Mouse (Mus musculus): ENCODE measurements around the gene Fuca1. TPM values are rescaled to one million over a fixed set of nuclear protein-coding genes. Genes with fewer than 3 reads are reported as not detected.

The Fuca1 gene
- polyA plus RNA-seq, 1 experiment from 2014 or later = 63.6 TPM

DNA sequence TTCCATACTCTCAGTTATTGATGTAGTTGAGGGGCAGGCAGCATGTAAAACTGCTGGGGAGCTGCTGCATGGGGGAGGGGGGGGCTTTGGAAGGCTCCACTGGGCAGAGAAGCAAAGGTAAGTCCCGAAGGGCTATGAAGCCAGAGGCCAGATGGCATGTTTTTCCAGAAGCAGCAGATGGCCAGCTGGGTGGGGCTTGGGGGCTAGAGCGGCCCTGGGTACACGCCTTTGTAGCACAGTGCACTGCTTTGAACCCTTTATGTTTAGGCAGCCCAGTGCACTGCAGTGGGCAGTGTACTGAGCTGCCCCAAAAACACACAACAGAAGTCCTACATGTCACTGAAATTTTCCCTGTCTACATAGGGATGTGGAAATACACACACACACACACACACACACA is 7.7 kb upstream of the Fuca1 start:
- Histone ChIP-seq H3K4me3 (no peak overlapping the region), H3K27me3 (no peaks in the 10 kb centered on the region), H3K9me3 (no peaks in the 10 kb centered on the region), H3K9ac (no peak overlapping the region), H3K4me2 (no peak overlapping the region), H3K27ac (replicated peaks) (peak overlapping the region; percentile 62), H3K36me3 (no peaks in the 10 kb centered on the region), H3K4me1 (replicated peaks) (peaks cover 13% of the 10 kb centered on the region)
- peak; percentile 86 for ATAC-seq (ENCODE audit: low read depth)
- 13% methylated on average over 3 of the region's 3 CpGs for WGBS

DNA sequence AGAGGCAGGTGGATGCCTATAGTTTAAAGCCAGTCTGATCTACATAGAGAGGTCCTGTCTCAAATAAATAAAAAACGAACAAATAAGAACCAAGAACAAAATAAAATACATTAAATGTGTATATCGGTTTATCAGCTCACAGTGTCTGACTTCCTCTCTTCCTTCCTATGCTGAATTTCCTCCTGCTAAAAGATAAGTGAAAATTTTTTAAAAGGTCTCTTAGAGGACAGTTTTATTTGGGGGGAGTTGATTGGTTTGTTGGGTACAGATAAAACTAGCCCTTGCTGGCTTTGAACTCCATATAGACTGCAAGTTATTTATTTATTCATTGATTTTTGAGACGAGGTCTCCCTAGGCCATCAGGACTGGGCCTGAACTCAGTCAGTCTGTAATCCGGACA is 7.1 kb upstream of the Fuca1 start:
- H3K36me3 ChIP-seq = no peaks in the 10 kb centered on the region
- H3K27ac ChIP-seq (replicated peaks) = peak overlapping the region; percentile 62
- no peak for ATAC-seq (ENCODE audit: low read depth)
- no peaks in the 10 kb centered on the region for H3K27me3 ChIP-seq
- no peak overlapping the region for H3K4me3 ChIP-seq
- peaks cover 13% of the 10 kb centered on the region for H3K4me1 ChIP-seq (replicated peaks)
- H3K9me3 ChIP-seq = no peaks in the 10 kb centered on the region
- no peak overlapping the region for H3K4me2 ChIP-seq
- 74% methylated on average over 4 of the region's 4 CpGs for WGBS
- no peak overlapping the region for H3K9ac ChIP-seq

DNA sequence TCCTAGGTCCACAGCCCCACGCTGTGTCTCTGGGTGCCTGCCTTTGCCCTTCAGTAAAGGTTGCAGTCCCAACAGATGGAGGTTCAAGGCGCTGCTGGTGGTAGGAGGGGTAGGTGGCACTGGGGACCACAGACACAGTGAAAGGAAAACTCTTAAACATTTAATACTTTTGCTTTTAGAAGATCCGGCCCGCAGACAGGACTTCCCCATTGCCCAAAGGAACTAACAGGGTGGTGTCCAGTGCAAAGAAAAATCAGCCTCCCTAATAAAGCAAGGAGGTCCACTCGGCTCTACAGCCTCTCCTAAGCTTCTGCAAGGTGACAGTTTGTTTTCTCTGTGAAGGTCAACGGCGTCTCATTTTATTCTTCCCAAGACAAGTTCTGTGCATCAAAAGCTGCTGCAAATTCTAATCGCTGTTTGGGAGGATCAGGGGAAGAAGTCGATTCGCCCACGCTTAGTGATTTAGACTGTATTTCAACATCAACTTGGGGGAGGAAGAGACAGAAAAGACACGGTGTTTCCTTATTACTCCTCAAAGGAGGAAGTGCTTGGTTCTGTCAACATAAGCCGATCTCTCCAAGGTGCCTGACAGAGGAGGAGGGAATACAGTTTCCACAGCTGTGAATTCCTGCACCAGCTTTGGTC is 1.8 kb upstream of the Fuca1 start:
- Histone ChIP-seq H3K4me2 (no peak overlapping the region), H3K9me3 (no peaks in the 10 kb centered on the region), H3K4me3 (no peak overlapping the region), H3K27ac (replicated peaks) (no peak overlapping the region), H3K4me1 (replicated peaks) (peaks cover 19% of the 10 kb centered on the region), H3K9ac (no peak overlapping the region), H3K36me3 (peaks cover 10% of the 10 kb centered on the region; the same call in 1 of the 2 replicates), H3K27me3 (no peaks in the 10 kb centered on the region)
- no peak for ATAC-seq (ENCODE audit: low read depth)
- WGBS = 89% methylated on average over 13 of the region's 13 CpGs

DNA sequence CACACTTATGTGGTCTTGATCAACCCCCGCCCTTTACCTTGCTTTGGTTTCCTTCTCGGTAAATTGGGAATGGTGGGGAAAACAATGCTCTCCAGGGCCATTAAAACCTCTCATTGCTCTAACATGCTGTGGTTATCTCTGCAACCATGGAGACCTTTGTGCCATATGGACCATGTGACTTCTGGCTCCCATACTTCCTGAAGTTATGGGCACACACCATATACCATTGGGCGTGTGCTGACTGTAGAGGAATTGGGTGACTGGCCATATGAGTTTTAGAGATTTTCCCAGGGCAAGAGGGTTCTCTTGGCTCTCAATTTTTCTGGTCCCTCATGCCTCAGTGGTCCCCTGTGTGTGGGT is 1.3 kb upstream of the Fuca1 start:
- 89% methylated on average over 3 of the region's 3 CpGs for WGBS
- H3K4me3 ChIP-seq = no peak overlapping the region
- no peaks in the 10 kb centered on the region for H3K27me3 ChIP-seq
- no peak for ATAC-seq (ENCODE audit: low read depth)
- peaks cover 19% of the 10 kb centered on the region for H3K4me1 ChIP-seq (replicated peaks)
- H3K27ac ChIP-seq (replicated peaks) = no peak overlapping the region
- H3K9me3 ChIP-seq = no peaks in the 10 kb centered on the region
- peaks cover 10% of the 10 kb centered on the region; the same call in 1 of the 2 replicates for H3K36me3 ChIP-seq
- H3K9ac ChIP-seq = no peak overlapping the region
- H3K4me2 ChIP-seq = no peak overlapping the region

DNA sequence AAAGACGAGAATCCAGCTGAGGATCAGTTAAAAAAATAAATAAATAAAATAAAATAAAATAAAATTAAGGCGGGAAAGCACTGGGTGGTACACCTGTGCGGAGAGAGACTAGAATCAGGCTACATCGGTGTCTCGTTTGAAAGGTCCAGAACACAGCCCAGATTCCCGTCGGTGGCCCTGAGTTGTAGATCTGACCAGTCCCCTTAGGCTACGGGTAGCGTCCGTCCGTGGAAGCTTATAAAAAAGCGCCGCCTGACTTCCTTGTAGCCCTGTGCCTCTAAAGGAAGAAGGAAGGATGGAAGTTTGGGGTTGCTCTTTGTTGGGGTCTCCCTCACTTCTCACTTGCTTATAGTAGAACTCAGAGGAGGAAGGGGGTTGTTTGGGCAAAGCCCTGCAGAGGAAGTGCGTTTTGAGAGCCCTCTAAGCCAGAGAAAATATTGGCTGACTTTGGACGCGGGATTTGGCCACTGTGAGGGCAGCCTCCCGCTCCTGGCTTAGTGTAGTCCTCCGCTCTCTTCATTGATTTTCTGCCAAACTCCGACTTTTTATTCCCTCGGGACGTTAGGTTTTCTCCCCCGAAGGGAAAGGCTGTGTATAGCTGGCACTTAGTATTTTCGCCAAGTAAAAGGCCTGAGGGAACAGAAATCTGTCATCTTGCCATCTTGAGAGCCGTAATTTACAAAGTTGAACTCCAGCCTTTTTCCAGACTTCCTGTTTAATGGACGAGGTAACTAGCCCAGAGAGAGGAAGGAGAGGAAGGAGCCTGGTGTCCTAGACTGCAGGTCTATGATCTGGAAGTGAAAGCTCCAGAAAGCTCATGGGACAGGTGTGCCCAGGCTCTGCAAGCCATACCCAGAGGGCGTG is 954 bp downstream of the Fuca1 start:
- peak overlapping the region; percentile 87 for H3K4me2 ChIP-seq
- peaks cover 28% of the 10 kb centered on the region for H3K36me3 ChIP-seq
- H3K9me3 ChIP-seq = no peaks in the 10 kb centered on the region
- peak overlapping the region; percentile 79 for H3K9ac ChIP-seq
- H3K4me3 ChIP-seq = peak overlapping the region; percentile 61
- H3K27ac ChIP-seq (replicated peaks) = peak overlapping the region; percentile 84
- peaks cover 19% of the 10 kb centered on the region for H3K4me1 ChIP-seq (replicated peaks)
- 7% methylated on average over 26 of the region's 26 CpGs for WGBS
- no peaks in the 10 kb centered on the region for H3K27me3 ChIP-seq
- ATAC-seq (ENCODE audit: low read depth) = peak; percentile 54

DNA sequence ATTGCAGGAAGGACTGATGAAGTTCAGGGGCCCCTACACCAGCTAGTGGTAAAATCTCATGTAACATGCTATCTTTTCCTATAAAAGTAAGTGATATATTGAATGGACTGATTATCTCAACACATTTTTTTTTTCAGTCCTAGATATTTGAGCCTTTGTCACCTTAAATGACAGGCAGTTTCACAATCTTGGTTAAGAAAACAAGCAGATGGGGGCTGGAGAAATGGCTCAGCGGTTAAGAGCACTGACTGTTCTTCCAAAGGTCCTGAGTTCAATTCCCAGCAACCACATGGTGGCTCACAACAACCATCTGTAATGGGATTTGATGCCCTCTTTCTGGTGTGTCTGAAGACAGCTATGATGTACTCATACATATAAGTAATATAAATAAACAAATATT is 1.7 kb downstream of the Fuca1 start:
- Histone ChIP-seq H3K4me1 (replicated peaks) (peaks cover 19% of the 10 kb centered on the region), H3K9ac (peak overlapping the region; percentile 79), H3K27me3 (no peaks in the 10 kb centered on the region), H3K9me3 (no peaks in the 10 kb centered on the region), H3K27ac (replicated peaks) (no peak overlapping the region), H3K4me3 (peak overlapping the region; percentile 61), H3K4me2 (peak overlapping the region; percentile 87), H3K36me3 (peaks cover 33% of the 10 kb centered on the region)
- no peak for ATAC-seq (ENCODE audit: low read depth)
- 93% methylated on average over 1 of the region's 1 CpGs for WGBS

DNA sequence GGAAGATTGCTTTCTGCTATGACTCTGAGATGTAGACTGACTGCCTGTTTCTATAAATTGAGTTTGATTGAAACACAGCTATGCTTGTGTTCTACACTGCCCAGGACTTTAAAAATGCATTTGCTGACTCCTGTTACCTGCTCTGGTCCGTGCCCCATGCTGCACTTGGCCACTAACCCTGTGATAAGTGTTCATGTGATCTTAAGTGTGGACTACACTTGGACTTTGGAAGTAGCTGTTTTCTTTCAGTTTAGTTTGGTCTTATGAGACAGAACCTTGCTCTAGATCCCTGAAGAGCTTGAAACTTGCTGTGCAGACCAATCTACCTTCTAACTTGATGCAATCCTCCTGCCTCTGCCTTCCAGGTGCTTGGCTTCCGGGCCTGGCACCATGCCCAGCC is 3.9 kb downstream of the Fuca1 start:
- Histone ChIP-seq H3K9ac (no peak overlapping the region), H3K36me3 (peaks cover 33% of the 10 kb centered on the region), H3K9me3 (no peaks in the 10 kb centered on the region), H3K27ac (replicated peaks) (no peak overlapping the region), H3K27me3 (no peaks in the 10 kb centered on the region), H3K4me1 (replicated peaks) (peaks cover 19% of the 10 kb centered on the region), H3K4me2 (no peak overlapping the region), H3K4me3 (no peak overlapping the region)
- WGBS = 92% methylated on average over 2 of the region's 2 CpGs
- ATAC-seq (ENCODE audit: low read depth) = no peak

DNA sequence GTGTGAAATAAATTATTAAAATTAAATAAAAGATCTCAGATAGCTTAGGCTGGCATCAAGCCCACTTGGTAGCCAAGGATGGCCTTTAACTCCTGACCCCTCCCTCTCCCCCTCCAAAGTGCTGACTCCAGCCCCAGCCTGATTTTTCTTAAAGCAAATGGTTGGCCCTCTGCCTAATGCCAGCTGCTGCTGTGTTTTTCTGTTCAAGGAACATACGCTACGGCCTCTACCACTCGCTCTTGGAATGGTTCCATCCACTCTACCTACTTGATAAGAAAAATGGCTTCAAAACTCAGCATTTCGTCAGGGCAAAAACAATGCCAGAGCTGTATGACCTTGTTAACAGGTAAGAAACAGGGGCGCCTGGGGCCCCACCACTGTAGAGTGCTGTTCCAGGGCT is 4.8 kb downstream of the Fuca1 start:
- H3K4me1 ChIP-seq (replicated peaks) = peaks cover 19% of the 10 kb centered on the region
- no peak for ATAC-seq (ENCODE audit: low read depth)
- 90% methylated on average over 5 of the region's 5 CpGs for WGBS
- no peak overlapping the region for H3K9ac ChIP-seq
- no peaks in the 10 kb centered on the region for H3K9me3 ChIP-seq
- H3K4me3 ChIP-seq = no peak overlapping the region
- H3K27ac ChIP-seq (replicated peaks) = no peak overlapping the region
- no peaks in the 10 kb centered on the region for H3K27me3 ChIP-seq
- H3K4me2 ChIP-seq = no peak overlapping the region
- peaks cover 35% of the 10 kb centered on the region for H3K36me3 ChIP-seq

DNA sequence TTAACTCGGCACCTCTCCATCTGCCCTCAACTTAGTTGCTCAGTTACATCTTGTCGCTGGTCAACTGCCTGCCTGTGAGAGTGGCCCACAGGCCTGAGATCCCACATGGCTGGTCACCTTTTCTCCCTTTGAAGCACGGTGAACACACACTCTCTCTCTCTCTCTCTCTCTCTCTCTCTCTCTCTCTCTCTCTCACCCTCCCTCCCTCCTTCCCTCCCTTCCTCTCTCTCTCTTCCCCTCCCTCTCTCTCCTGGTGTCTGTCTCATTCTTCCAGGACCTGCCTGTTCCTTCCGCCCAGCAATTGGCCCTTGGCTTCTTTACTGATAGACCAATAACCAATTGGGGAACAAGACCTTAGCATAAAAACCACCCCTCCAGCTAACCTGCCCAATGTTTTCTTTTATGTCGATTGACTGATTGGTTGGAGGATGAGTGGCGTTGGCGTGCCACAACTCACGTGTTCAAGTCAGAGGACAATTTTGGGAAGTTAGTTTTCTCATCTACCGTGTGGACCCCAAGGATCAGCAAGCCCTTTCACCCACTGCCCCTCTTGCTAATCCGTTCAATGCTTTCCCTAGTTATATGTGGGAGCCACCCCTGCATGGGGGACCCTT is 5.8 kb downstream of the Fuca1 start:
- no peak overlapping the region for H3K4me3 ChIP-seq
- H3K27ac ChIP-seq (replicated peaks) = no peak overlapping the region
- ATAC-seq (ENCODE audit: low read depth) = no peak
- peaks cover 45% of the 10 kb centered on the region for H3K36me3 ChIP-seq
- no peak overlapping the region for H3K9ac ChIP-seq
- no peak overlapping the region for H3K4me2 ChIP-seq
- 90% methylated on average over 10 of the region's 10 CpGs for WGBS
- no peaks in the 10 kb centered on the region for H3K9me3 ChIP-seq
- H3K4me1 ChIP-seq (replicated peaks) = peaks cover 18% of the 10 kb centered on the region
- H3K27me3 ChIP-seq = no peaks in the 10 kb centered on the region

DNA sequence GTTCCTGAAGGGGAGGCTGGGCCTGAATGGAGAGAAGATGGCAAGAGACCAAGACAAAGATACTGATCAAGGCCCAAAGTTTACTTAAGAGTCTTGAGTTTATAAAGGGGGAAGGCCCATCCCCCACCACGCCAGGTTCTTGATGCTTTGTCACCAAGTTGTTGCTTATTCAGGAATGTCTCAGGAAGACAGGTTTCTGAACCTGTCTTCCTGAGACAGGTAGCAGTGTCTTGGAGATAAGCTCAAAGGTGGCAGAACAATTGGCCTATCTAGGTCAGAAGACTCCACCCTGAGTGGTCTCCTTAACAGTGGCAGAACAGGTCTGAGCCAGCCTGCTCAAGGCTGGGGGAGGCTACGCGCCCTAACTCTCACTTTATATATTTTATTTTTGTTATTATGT is 6.3 kb downstream of the Fuca1 start:
- no peak for ATAC-seq (ENCODE audit: low read depth)
- Histone ChIP-seq H3K4me3 (no peak overlapping the region), H3K27ac (replicated peaks) (no peak overlapping the region), H3K4me1 (replicated peaks) (peaks cover 12% of the 10 kb centered on the region), H3K4me2 (no peak overlapping the region), H3K27me3 (no peaks in the 10 kb centered on the region), H3K36me3 (peaks cover 48% of the 10 kb centered on the region), H3K9me3 (no peaks in the 10 kb centered on the region), H3K9ac (no peak overlapping the region)
- 93% methylated on average over 3 of the region's 3 CpGs for WGBS

DNA sequence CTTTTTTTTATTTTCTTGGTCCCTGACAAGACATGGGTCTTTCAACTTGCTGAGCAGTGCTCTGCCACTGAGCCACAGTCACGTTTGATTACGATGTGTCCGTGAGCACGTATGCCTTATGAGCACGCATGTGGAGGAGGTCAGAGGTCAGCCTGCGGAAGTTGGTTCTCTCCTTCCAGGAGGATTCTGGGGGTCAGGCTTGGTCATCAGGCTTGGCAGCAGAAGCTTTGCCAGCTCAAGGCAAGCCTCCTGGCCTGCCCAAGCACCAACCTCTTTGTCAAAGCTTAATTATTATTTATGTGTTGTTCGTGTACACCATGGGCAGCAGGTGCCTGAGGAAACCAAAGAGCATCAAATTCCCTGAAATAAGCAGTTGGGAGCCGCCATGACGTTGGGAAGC is 7.8 kb downstream of the Fuca1 start:
- Histone ChIP-seq H3K36me3 (peaks cover 50% of the 10 kb centered on the region), H3K9ac (no peak overlapping the region), H3K27ac (replicated peaks) (no peak overlapping the region), H3K4me1 (replicated peaks) (no peaks in the 10 kb centered on the region), H3K4me2 (no peak overlapping the region), H3K9me3 (no peaks in the 10 kb centered on the region), H3K27me3 (no peaks in the 10 kb centered on the region), H3K4me3 (no peak overlapping the region)
- no peak for ATAC-seq (ENCODE audit: low read depth)
- WGBS = 77% methylated on average over 9 of the region's 9 CpGs

DNA sequence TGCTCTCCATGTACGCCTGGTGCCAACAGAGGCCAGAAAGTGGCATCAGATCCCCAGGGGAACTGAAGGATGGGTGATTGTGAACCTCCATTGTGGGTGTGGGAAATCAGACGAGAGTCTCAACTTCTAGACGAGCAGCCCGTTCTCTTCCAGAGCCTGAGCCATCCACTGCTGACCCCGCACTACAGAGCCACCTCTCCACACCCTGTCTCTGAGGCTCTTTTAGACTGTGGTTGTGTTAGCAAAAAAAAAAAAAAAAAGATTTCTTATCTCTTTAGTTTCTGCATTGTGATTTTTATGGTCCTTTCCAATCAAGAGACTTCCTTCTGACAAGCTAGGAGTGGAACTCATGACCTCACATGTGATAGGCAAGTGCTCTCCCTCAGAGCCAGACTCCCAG is 8.9 kb downstream of the Fuca1 start:
- H3K4me3 ChIP-seq = no peak overlapping the region
- H3K9ac ChIP-seq = no peak overlapping the region
- H3K27ac ChIP-seq (replicated peaks) = no peak overlapping the region
- 89% methylated on average over 5 of the region's 5 CpGs for WGBS
- no peaks in the 10 kb centered on the region for H3K4me1 ChIP-seq (replicated peaks)
- no peaks in the 10 kb centered on the region for H3K27me3 ChIP-seq
- no peaks in the 10 kb centered on the region for H3K9me3 ChIP-seq
- no peak for ATAC-seq (ENCODE audit: low read depth)
- peaks cover 56% of the 10 kb centered on the region for H3K36me3 ChIP-seq
- no peak overlapping the region for H3K4me2 ChIP-seq

Data from neural tube, embryonic 13.5 days (tissue).